Mouse (Mus musculus) CH12.LX (cell line): Measurements from ENCODE around the gene Supt3. TPM values are rescaled to one million over a fixed set of nuclear protein-coding genes. Genes with fewer than 3 reads are reported as not detected.

Source experiments
- DNase-seq: peaks from one replicate; pipeline ENCODE4 v3.0.0-alpha.2; 2013; ENCODE audit errors: extremely low read depth
- H3K27ac ChIP-seq: 2 replicates; pipeline ENCODE4 v1.5.1; 2012; ENCODE audit warnings: low read depth, mild to moderate bottlenecking, control low read depth, moderate library complexity; ENCODE audit not compliant: insufficient read depth
- H3K27me3 ChIP-seq: replicated peaks from 2 replicates; pipeline ENCODE3; 2012; ENCODE audit warnings: inconsistent platforms
- H3K36me3 ChIP-seq, 2 experiments: replicated peaks in 1 of 2; 2 replicates each; pipeline versions ENCODE3 to v1.6.1; 2012; ENCODE audit warnings: inconsistent platforms in 1 of 2, low read length in 1 of 2, mild to moderate bottlenecking in 1 of 2, mixed read lengths in 1 of 2, moderate library complexity in 1 of 2; ENCODE audit not compliant: control insufficient read depth in 1 of 2, insufficient read depth in 1 of 2
- H3K4me1 ChIP-seq, 2 experiments: 2 replicates each; pipeline ENCODE4 v1.6.1; 2012; ENCODE audit warnings: inconsistent platforms in 1 of 2, moderate library complexity in 1 of 2; ENCODE audit not compliant: insufficient read depth in 2 of 2, control insufficient read depth in 1 of 2
- H3K4me2 ChIP-seq: 2 replicates; pipeline ENCODE4 v1.6.1; 2012; ENCODE audit warnings: low read depth, mild to moderate bottlenecking, control low read depth; ENCODE audit not compliant: poor library complexity, insufficient read depth, severe bottlenecking
- H3K4me3 ChIP-seq, 3 experiments: fragments of 150-350 bp in 1 of 3; sonication (generic) in 1 of 3; replicated peaks in 1 of 3; 2 replicates each; pipeline versions ENCODE3 to v1.5.1; 2011 to 2012; ENCODE audit warnings: low read depth in 2 of 3, low read length in 2 of 3, mild to moderate bottlenecking in 2 of 3, moderate library complexity in 2 of 3, control low read depth in 1 of 3, improper control_type of control experiment in 1 of 3, inconsistent platforms in 1 of 3, mixed read lengths in 1 of 3; ENCODE audit not compliant: poor library complexity in 1 of 3
- H3K79me2 ChIP-seq: replicated peaks from 2 replicates; pipeline ENCODE4 v1.6.1; 2012; ENCODE audit warnings: mild to moderate bottlenecking, moderate library complexity; ENCODE audit not compliant: control insufficient read depth, poor library complexity, insufficient read depth, severe bottlenecking; ENCODE audit errors: extremely low read depth
- H3K9ac ChIP-seq: 2 replicates; pipeline ENCODE4 v1.6.1; 2012; ENCODE audit warnings: low read depth, mild to moderate bottlenecking, control low read depth, moderate library complexity; ENCODE audit not compliant: insufficient read depth
- H3K9me3 ChIP-seq: replicated peaks from 2 replicates; pipeline ENCODE3; 2012; ENCODE audit warnings: low read length, inconsistent platforms, mixed read lengths
- MEF2A ChIP-seq: IDR thresholded peaks from 2 replicates; pipeline ENCODE4 v1.6.1; 2014; ENCODE audit warnings: low read depth, mild to moderate bottlenecking, inconsistent platforms, low read length, improper control_type of control experiment, borderline replicate concordance
- TBP ChIP-seq: conservative IDR thresholded peaks from 2 replicates; pipeline ENCODE4 v1.6.1; 2011; ENCODE audit warnings: low read depth, low read length, improper control_type of control experiment
- dilution Hi-C: fragments of 300-500 bp; cut with MboI; formaldehyde crosslinking; loops from 2 replicates; pipeline ENCODE4 v1.14.3; 2020; ENCODE audit warnings: low sequenced_read_pairs; ENCODE audit not compliant: extremely low pct_unique_long_range_greater_than_20kb, extremely low pct_ligation_motif_present
- in situ Hi-C: fragments of 300-500 bp; cut with MboI; formaldehyde crosslinking; loops from 3 replicates; pipeline ENCODE4 v1.14.3; 2019; ENCODE audit warnings: low sequenced_read_pairs, low pct_ligation_motif_present, low pct_unique_long_range_greater_than_20kb, mixed read lengths
- polyA plus RNA-seq: library from polyadenylated mRNA; unstranded; fragments of >175 nt; gene quantifications from 2 replicates; pipeline ENCODE4 v1.2.1, GENCODE M21; 2012; ENCODE audit warnings: low read depth; ENCODE audit not compliant: insufficient read length
- total RNA-seq, 2 experiments: library from RNA; depleted of rRNA; stranded (reverse); fragments of 300-350 nt in 1 of 2; fragments of >200 nt in 1 of 2; gene quantifications; 2 replicates each; pipeline ENCODE4 v1.2.3; 2012 to 2014

The Supt3 gene
- total and polyA plus RNA-seq, 3 experiments, result 8.3 to 22.7 (median 13.1) TPM

DNA sequence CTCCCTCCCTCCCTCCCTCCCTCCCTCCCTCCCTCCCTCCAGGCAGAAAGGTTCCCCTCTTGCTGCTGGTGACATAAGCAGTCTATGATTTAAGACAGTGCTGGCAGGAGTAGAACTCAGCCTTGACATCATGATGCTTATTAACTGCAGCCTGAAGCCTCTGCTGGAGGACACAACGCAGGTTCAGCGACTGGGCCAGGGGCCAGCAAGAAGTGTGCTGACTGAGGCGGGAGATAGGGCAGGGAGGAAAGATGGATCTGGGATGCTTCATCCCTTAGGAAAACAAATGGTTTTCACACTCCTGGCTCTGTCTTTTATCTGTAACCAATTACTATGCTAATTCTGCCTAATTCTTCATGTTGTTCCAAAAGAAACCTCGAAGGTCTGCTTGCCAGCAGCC is 388.8 kb downstream of the Supt3 start:
- no peak for TF ChIP-seq TBP
- no peak for TF ChIP-seq MEF2A

More for the DNA sequence above, 388.8 kb downstream of the Supt3 start:
- no peak overlapping the region for H3K9ac ChIP-seq
- no peaks in the 10 kb centered on the region for H3K4me1 ChIP-seq
- no peak for DNase-seq
- H3K4me2 ChIP-seq, result no peak overlapping the region
- no peak overlapping the region for H3K27ac ChIP-seq
- H3K79me2 ChIP-seq, result no peaks in the 10 kb centered on the region
- peaks cover 3% of the 10 kb centered on the region for H3K27me3 ChIP-seq
- H3K9me3 ChIP-seq, result no peaks in the 10 kb centered on the region
- dilution Hi-C loops, result no loop called here
- H3K4me3 ChIP-seq, result no peak overlapping the region
- no peaks in the 10 kb centered on the region for H3K36me3 ChIP-seq
- in situ Hi-C loops, result no loop called here

Other genes starting within 250 kb of the Supt3 start
- 0.55 and 1.1 TPM in 2 replicates for gene Runx2, start 37.6 kb downstream of the Supt3 start, total RNA-seq (2012; rRNA removed)
- gene Runx2, start 37.6 kb downstream of the Supt3 start, total RNA-seq (2014; rRNA removed), result 0.41 and 1.4 TPM in 2 replicates
- gene Runx2, start 37.6 kb downstream of the Supt3 start, polyA plus RNA-seq, result 0.37 and 0.70 TPM in 2 replicates